Mouse (Mus musculus) lung, postnatal 4 days (tissue): ENCODE results near the gene Anapc7.
A peak's percentile ranks its signal among the peaks of the same experiment; 100 is the strongest.
"Not testable (repeated sequence)": the region's sequence is repeated elsewhere in the genome, so short reads cannot be mapped to it uniquely, and the experiment has no call there.

Experiments used
- DNase-seq, 2 experiments: peaks; one replicate each; pipeline ENCODE4 v3.0.0; 2021

The Anapc7 gene

DNA sequence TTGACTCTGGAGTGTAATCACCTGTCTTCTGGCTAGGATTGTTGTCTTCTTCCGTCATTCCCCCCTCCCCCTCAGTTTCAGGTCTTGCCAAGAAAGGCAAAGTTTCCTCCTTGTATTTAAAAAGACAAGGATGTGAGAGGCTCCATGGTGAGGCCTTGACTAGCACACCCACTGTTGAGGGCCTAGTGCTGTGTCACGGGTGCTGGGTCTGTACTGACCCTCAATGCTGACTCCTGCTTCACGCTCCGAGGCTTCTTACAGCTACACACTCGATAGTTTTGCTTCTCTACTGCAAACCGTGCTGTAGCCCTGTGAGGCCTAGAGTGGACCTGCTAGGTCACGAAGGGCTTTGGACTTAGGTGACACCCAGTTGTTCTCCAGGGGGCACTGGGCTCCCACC lies 30.7 kb downstream of the Anapc7 start:
- DNase-seq, result peak in 1 of 2 experiments; percentile 11

- no peak for DNase-seq
These were observed 31.7 kb downstream of the Anapc7 start for GRCm38 (mm10) chr5:122453188-122453587.

GRCm38 (mm10) chr5:122454442-122454841 lies 32.9 kb downstream of the Anapc7 start:
- DNase-seq, result no peak

GRCm38 (mm10) chr5:122454883-122455282 lies 33.4 kb downstream of the Anapc7 start:
- DNase-seq, result no peak

GRCm38 (mm10) chr5:122455584-122455983 lies 34.1 kb downstream of the Anapc7 start:
- DNase-seq, result no peak

DNA sequence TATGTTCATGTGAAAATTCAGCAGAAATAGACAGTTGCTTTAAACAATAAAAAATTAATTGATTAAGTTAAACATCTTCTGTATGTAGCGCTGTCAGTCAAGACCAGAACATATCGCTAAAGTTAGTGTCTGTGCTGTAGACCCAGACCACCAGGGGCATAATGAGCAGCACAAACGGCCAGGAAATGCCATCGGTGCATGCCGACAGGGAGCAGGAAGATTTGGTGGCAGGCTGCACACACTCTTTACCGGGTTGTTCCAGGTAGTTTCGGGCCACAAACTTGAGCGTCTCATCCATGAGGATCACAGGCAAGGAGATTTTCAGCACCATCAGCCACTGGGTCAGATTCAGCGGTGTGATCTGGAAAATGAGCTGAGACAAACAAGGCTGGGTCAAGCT lies 35.6 kb downstream of the Anapc7 start:
- DNase-seq, result not testable (repeated sequence)

DNA sequence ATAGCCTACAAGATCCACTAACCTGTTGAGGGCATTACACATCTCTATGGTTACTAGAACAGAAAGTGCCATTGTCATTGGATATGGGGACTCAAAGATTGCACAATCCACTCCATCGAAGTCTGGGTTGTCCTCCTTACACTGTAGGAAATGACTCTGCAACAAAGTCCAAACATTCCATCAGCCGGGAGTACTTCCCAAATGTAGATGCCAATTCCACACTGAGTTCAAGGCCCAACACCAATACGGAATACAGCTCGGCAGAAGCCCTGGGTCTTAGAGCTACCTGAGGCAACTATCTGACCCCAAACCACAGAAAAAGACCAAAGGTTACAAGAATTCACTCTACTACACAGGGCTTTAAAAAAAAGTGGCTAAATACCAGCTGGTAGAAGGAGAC lies 36.6 kb downstream of the Anapc7 start:
- DNase-seq, result no peak

DNA sequence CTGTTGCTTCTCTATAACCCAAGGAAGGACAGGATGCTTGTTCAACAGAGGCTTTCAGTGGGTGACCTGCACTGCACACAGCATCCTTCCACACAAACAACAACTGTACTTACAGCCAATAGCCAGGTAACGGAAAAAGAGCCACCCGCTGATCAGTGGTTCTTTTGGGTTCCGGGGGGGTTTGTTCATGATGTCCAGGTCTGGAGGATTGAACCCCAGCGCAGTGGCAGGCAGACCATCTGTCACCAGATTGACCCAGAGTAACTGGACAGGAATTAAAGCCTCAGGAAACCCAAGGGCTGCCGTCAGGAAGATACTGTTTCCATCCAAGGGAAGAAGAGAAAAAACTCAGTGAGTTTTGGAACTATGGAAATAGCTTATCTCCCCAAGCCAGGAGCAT lies 37.8 kb downstream of the Anapc7 start:
- DNase-seq, result no peak

- no peak for DNase-seq
These were observed 39.2 kb downstream of the Anapc7 start for GRCm38 (mm10) chr5:122460656-122461055.

GRCm38 (mm10) chr5:122461431-122461830 lies 39.9 kb downstream of the Anapc7 start:
- DNase-seq, result no peak

GRCm38 (mm10) chr5:122471658-122472057 lies 50.2 kb downstream of the Anapc7 start:
- no peak for DNase-seq

GRCm38 (mm10) chr5:122474643-122475363 lies 53.3 kb downstream of the Anapc7 start:
- DNase-seq, result no peak

DNA sequence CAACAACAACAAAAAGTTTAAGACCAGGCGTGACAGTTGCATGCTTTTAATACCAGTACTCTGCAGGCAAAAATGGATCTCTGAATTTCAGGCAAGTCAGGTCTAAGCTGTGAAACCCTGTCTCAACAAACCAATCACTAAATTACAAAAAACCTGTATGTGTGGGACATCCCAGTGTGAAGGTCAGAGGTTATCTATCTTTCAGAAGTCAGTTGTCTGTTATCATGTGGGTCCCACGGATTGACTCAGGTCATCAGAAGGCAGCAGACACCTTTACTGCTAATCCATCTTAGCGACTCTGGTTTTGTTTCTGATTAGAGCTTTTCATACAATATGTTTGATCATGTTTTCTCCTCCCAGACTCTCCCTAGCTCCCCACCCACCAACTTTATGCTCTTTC lies 54.6 kb downstream of the Anapc7 start:
- no peak for DNase-seq

GRCm38 (mm10) chr5:122477492-122477891 lies 56.0 kb downstream of the Anapc7 start:
- no peak for DNase-seq

DNA sequence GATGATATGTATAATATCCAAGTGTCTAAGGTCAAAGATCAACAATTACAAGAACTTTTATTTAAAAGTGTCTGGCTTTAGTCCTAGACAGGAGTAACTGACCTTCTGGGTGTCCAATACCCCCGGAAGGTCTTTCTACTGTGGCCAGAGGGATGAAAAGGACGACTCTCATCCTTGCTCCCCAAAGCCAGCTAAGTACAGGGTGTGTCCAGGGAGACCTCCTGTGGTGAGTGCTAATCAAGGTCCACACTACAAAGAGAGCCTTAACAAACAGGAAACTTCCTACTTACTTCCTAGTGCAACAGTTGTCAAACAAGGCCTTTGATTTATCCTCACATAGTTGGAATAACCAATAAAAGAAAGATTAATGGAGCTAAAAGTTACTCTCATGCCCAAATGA lies 57.6 kb downstream of the Anapc7 start:
- no peak for DNase-seq

DNA sequence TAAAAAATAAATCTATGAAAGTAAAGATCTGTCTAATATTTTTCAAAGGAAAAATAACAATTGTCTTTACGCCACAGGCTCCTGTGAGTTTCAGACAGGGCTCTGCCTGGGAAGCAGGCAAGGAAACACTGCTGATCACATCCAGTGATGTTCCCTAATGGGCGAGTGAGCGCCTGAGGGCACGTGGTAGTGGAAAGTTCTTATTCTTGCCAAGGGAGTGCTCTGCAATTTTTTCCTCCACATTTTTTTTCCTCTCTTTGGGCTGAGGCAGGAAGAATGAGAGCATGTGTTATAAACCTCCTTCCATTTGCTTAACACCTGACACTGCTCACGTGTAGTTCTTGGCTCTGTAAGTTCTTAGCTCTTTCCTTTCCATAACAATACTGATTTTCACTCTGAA lies 60.4 kb downstream of the Anapc7 start:
- peak in 1 of 2 experiments; percentile 31 for DNase-seq

DNA sequence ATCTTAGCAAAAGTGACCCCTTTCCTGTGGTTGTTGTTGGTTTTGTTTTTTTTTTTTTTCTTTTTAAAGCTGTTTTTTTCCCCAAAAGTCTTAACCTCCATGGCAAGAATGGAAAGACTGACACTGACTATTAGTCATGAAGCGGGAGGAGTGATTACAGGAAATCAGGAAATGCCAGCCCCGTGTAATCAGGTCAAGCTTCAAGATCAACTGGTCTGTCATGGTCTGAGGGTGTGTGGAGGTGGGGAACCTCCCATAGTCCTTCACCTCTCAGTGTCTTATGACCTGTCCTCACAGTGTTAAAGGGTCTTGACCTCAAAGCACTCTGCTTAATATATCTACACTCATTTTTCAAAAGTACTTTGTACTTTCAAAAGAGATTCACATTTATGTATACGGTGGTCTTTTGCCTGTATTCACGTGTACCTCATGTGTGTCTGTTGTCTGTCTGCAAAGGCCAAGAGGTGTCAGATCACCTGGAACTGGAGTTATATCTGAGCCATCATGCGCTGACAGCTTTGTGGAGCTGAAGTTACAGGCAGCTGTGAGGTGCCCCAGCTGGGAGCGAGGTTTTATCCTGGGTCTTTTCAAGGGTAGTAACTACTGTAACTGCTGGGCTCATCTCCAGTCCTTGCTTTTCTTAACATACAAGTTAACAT lies 61.4 kb downstream of the Anapc7 start:
- DNase-seq, result no peak

DNA sequence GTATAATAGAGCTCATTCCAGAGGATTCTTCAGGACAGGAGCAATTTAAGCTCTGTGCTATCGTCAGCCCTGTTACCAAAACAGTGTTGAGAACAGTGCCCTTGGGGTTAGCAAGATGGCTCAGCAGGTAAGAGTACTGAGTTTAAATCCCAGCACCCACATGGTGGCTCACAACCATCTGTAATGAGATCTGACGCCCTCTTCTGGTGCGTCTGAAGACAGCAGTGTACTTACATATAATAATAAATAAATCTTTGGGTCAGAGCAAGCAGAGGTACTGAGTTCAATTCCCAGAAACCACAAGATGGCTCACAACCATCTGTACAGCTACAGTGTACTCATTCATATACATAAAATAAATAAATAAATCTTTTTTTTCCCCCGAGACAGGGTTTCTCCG lies 64.8 kb downstream of the Anapc7 start:
- DNase-seq, result not testable (repeated sequence)

DNA sequence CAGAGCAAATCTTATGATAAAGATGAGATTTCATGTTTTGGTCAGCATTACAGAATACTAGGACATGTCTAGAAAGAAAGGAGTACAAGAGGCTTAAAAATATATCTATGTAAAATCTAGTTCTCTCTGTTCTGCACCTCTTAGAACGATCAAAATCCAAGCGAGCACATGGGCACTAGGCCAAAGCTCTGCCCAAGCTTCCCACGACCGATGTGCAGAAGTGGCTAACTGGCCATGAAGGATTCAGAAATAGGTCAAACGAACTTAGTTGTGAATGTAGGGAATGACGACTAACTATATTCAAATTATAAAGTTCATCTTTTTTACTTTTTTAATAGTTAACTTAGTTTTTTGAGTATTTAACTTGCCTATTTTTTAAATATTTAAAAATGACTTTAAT lies 66.3 kb downstream of the Anapc7 start:
- no peak for DNase-seq

DNA sequence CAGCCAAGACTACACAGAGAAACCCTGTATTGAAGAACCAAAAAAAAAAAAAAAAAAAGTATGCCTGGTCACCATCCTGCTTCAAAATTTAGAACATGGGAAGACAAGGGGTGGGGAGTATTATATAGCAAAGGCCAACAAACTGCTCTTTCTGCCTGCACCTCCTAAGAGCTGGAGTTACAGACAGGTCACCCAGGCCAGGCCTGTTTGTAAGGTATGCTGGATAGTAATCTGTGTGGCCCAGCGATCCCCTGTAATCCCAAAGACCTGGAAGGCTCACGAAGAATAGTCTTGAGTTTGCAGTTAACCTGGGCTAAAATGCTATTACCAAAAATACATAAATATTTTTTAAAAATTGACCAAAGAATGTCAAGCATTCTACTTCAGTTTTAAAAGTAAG lies 68.7 kb downstream of the Anapc7 start:
- no peak for DNase-seq

DNA sequence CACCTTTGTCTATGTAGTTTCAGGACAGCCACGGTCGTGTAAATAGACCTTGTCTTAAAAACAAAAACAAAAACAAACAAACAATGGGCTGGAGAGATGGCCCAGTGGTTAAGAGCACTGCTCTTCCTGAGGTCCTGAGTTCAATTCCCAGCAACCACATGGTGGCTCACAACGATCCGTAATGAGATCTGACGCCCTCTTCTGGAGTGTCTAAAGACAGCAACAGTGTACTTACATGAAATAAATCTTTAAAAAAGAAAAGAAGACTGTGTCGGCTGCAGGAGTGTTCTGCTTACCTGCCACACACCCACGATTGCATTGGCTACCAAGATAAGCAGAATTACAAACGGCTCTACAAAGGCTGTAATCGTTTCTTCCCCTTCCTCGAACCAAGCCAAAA lies 69.9 kb downstream of the Anapc7 start:
- DNase-seq, result no peak

- no peak for DNase-seq
These were observed 71.5 kb downstream of the Anapc7 start for GRCm38 (mm10) chr5:122493035-122493434.

DNA sequence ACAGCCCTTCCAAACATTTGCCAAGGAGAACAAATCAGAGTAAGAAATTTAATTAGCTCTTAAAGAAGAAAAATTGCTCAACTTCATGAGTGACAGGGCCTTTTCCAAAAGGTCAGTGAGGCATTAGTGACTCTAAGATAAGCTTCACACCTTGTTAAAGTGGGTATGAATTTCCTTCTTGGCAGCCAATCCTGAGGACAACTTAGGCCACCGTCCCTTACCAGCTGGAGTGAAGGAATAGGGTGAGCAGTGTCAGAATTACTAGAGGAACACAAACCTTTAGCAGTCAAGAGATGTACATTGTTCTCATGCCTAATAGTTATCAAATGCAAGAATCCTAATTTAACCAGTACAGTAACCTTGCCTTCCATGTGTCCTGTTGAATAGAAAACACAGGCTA lies 73.0 kb downstream of the Anapc7 start:
- no peak for DNase-seq
